Mouse (Mus musculus): ENCODE data around the gene Zfp691.

- TF ChIP-seq CTCF (IDR thresholded peaks at IDR 0.05; ENCODE audit: low read depth) (no peak), EP300 (IDR thresholded peaks at IDR 0.05; ENCODE audit: low read depth) (no peak)
Observed at GRCm38 (mm10) chr4:119192757-119193156, 18.8 kb upstream of the Zfp691 start.

Measured in heart, postnatal 0 days (tissue).